Mouse (Mus musculus) MEL-GATA-1-ER (cell line): ENCODE data around the gene Scd3.
A peak's percentile ranks its signal among the peaks of the same experiment; 100 is the strongest.
"Not testable (repeated sequence)": the region's sequence is repeated elsewhere in the genome, so short reads cannot be mapped to it uniquely, and the experiment has no call there.

Experiments used
- DNase-seq: peaks from one replicate; pipeline ENCODE4 v3.0.0-alpha.2; 2012; ENCODE audit warnings: low read depth; ENCODE audit errors: extremely low read depth

The Scd3 gene

GRCm38 (mm10) chr19:44231608-44232151 lies 28.6 kb downstream of the Scd3 start:
- no peak for DNase-seq

- no peak for DNase-seq
These were observed 34.5 kb downstream of the Scd3 start for GRCm38 (mm10) chr19:44237471-44238006.

GRCm38 (mm10) chr19:44238906-44239305 lies 35.8 kb downstream of the Scd3 start:
- DNase-seq, result no peak

- DNase-seq, result peak; percentile 84
These were observed 42.7 kb downstream of the Scd3 start for GRCm38 (mm10) chr19:44245761-44246171.

- no peak for DNase-seq
These were observed 43.4 kb downstream of the Scd3 start for GRCm38 (mm10) chr19:44246341-44246911.

GRCm38 (mm10) chr19:44247281-44248080 lies 44.4 kb downstream of the Scd3 start:
- DNase-seq, result peak; percentile 78

GRCm38 (mm10) chr19:44248081-44248853 lies 45.2 kb downstream of the Scd3 start:
- DNase-seq, result peak; percentile 99

- no peak for DNase-seq
These were observed 45.8 kb downstream of the Scd3 start for GRCm38 (mm10) chr19:44248854-44249351.

- not testable (repeated sequence) for DNase-seq
These were observed 48.1 kb downstream of the Scd3 start for GRCm38 (mm10) chr19:44251138-44251537.

GRCm38 (mm10) chr19:44251936-44252558 lies 49.0 kb downstream of the Scd3 start:
- DNase-seq, result no peak

GRCm38 (mm10) chr19:44254106-44254505 lies 51.0 kb downstream of the Scd3 start:
- DNase-seq, result not testable (repeated sequence)

GRCm38 (mm10) chr19:44257377-44257966 lies 54.4 kb downstream of the Scd3 start:
- no peak for DNase-seq

GRCm38 (mm10) chr19:44259484-44259883 lies 56.4 kb downstream of the Scd3 start:
- no peak for DNase-seq

- no peak for DNase-seq
These were observed 57.4 kb downstream of the Scd3 start for GRCm38 (mm10) chr19:44260487-44260886.

- no peak for DNase-seq
These were observed 58.7 kb downstream of the Scd3 start for GRCm38 (mm10) chr19:44261774-44262173.

GRCm38 (mm10) chr19:44263581-44263980 lies 60.5 kb downstream of the Scd3 start:
- DNase-seq, result no peak

GRCm38 (mm10) chr19:44264226-44264625 lies 61.2 kb downstream of the Scd3 start:
- DNase-seq, result peak; percentile 83

- DNase-seq, result no peak
These were observed 62.2 kb downstream of the Scd3 start for GRCm38 (mm10) chr19:44265300-44265699.

GRCm38 (mm10) chr19:44265911-44266337 lies 62.9 kb downstream of the Scd3 start:
- DNase-seq, result no peak

- no peak for DNase-seq
These were observed 63.4 kb downstream of the Scd3 start for GRCm38 (mm10) chr19:44266458-44266823.
